In genomic region chr2:29668963-29669362, GRCm38 (mm10) we compare ENCODE assay signal across 20 mouse cellular contexts. TPM values are rescaled to one million over a fixed set of nuclear protein-coding genes. Genes with fewer than 3 reads are reported as not detected.
DNase-seq lines count a peak whose midpoint lies in the region; TF ChIP-seq lines count a peak whose summit lies in the region.
"Had no signal": no experiment of that assay in that cellular context is flagged by ENCODE, and none has a peak within 500 bp of the region (broad histone marks: within the 10 kb centered on the region; RNA-seq: fewer than 3 reads in every experiment).

No protein-coding gene starts in this region.

- peaks cover 73% of the 10 kb centered on the region for H3K4me1 ChIP-seq in heart, embryonic 10.5 days

- no peaks in the 10 kb centered on the region for H3K9me3 ChIP-seq in heart, embryonic 10.5 days
- H3K9me3 ChIP-seq: embryonic facial prominence, embryonic 13.5 days; forebrain, embryonic 13.5 days; heart, embryonic 12.5 days; hindbrain, embryonic 10.5 days; intestine, embryonic 15.5 days had no signal

- no peaks in the 10 kb centered on the region for H3K27me3 ChIP-seq in heart, embryonic 10.5 days (ENCODE audit: insufficient read depth, poor library complexity, severe bottlenecking)
- no peaks in the 10 kb centered on the region for H3K27me3 ChIP-seq in myocyte (ENCODE audit: control insufficient read depth, insufficient read depth, insufficient read length)
- H3K27me3 ChIP-seq: embryonic facial prominence, embryonic 13.5 days; forebrain, embryonic 13.5 days; heart, embryonic 12.5 days; intestine, embryonic 15.5 days had no signal

- TF ChIP-seq POLR2A in myocyte (IDR thresholded peaks at IDR 0.05; ENCODE audit: insufficient read length, low read depth) = no peak

- H3K4me3 ChIP-seq in heart, embryonic 10.5 days = no peak overlapping the region
- no peak overlapping the region for H3K4me3 ChIP-seq in left cerebral cortex, adult 2 months
- no peak overlapping the region for H3K4me3 ChIP-seq in myocyte
- H3K4me3 ChIP-seq: embryonic facial prominence, embryonic 13.5 days; forebrain, embryonic 13.5 days; heart, adult 2 months; heart, embryonic 12.5 days; hindbrain, embryonic 10.5 days; intestine, embryonic 15.5 days had no signal

- peaks cover 2% of the 10 kb centered on the region; the same call in 1 of the 2 replicates for H3K36me3 ChIP-seq in heart, embryonic 10.5 days
- no peaks in the 10 kb centered on the region for H3K36me3 ChIP-seq in myocyte (ENCODE audit: control insufficient read depth, insufficient read depth)
- H3K36me3 ChIP-seq: embryonic facial prominence, embryonic 13.5 days; heart, embryonic 12.5 days; intestine, embryonic 15.5 days had no signal

- DNase-seq in heart, embryonic 10.5 days (ENCODE audit: low spot score) = no peak
- DNase-seq in heart, adult 11 months = no peak
- DNase-seq in left cerebral cortex, adult 2 months (ENCODE audit: extremely low spot score in 1 of 2, low spot score in 2 of 2) = no peak
- DNase-seq in left cerebral cortex, postnatal 36 days (ENCODE audit: low spot score in 2 of 2) = no peak
- peak; percentile 56 for DNase-seq in CD4-positive helper T cell, adult 2 months (ENCODE audit: low read depth, low spot score)
- DNase-seq in kidney, adult 9 months = no peak
- no peak for DNase-seq in adrenal gland, adult 8-10 months
- DNase-seq: adrenal gland, postnatal 10 days; B cell, adult 2 months; cerebellum, adult 11 months; cerebellum, adult 8-10 months; forebrain, postnatal 0 days; heart, adult 2 months; kidney, adult 18-20 months had no signal

- WGBS in heart, embryonic 10.5 days = 83% methylated on average over 4 of the region's 4 CpGs

- intact Hi-C loops in left cerebral cortex, adult 2 months (cut with DNase I) = loop anchor here (2.0 kb wide), 1 partner anchor 48 kb away; no protein-coding TSS in a partner anchor
- intact Hi-C loops in left cerebral cortex, postnatal 36 days (cut with DNase I) = loop anchor here (1.0 kb wide), 1 partner anchor 50 kb away; the partner anchor contains the start of gene Rapgef1

- peaks cover 44% of the 10 kb centered on the region for H3K79me2 ChIP-seq in myocyte (ENCODE audit: control insufficient read depth, insufficient read depth)

- TF ChIP-seq CTCF in left cerebral cortex, adult 2 months (IDR thresholded peaks at IDR 0.05) = no peak

- H3ac ChIP-seq in myocyte (ENCODE audit: control insufficient read depth, insufficient read length) = no peak overlapping the region

- peak overlapping the region; percentile 38; the same call in 1 of the 2 replicates for H3K27ac ChIP-seq in heart, embryonic 10.5 days
- peak overlapping the region; percentile 80 for H3K27ac ChIP-seq in left cerebral cortex, adult 2 months
- H3K27ac ChIP-seq: embryonic facial prominence, embryonic 13.5 days; forebrain, embryonic 13.5 days; heart, adult 2 months; hindbrain, embryonic 10.5 days had no signal

- H3K4me2 ChIP-seq in myocyte (ENCODE audit: low read depth) = peak overlapping the region; percentile 85
- H3K4me2 ChIP-seq: embryonic facial prominence, embryonic 13.5 days; forebrain, embryonic 13.5 days; heart, embryonic 12.5 days; intestine, embryonic 15.5 days had no signal

TF ChIP-seq in myocyte, 11 proteins besides CTCF, POLR2A, EP300 and RAD21:
- TF ChIP-seq MYOG (IDR thresholded peaks at IDR 0.05; ENCODE audit: control insufficient read depth in 1 of 3, insufficient read depth in 1 of 3, insufficient read length in 2 of 3, low read depth in 2 of 3) (no peak), USF1 (IDR thresholded peaks at IDR 0.05; ENCODE audit: low read depth) (no peak), CEBPB (IDR thresholded peaks at IDR 0.05; ENCODE audit: insufficient read depth, poor library complexity, severe bottlenecking) (no peak)

RNA-seq across cellular contexts. Expression of gene Rapgef1, which starts 49.4 kb away (rescaled TPM):
- polyA plus RNA-seq in heart, embryonic 10.5 days (2016; fragmentation: Nextera tagmentation; extraction: Ambion mirVana) = 11.2 and 13.4 TPM in 2 replicates
- 100 to 1,000 TPM; 102 to 108 TPM for total RNA-seq in left cerebral cortex, adult 2 months (2021)
- total RNA-seq in left cerebral cortex, postnatal 36 days (2021) = 100 to 1,000 TPM; 104 to 107 TPM
- polyA plus RNA-seq in myocyte (2012; fragmentation: generic; extraction: Trizol) = 74.5 TPM
- total RNA-seq in adrenal gland, adult 8-10 months (2022) = 10 to 100 TPM; 48.7 to 53.6 (median 52.8) TPM
